Mouse (Mus musculus): ENCODE measurements around the gene Nsrp1.
"Not testable (repeated sequence)": the region's sequence is repeated elsewhere in the genome, so short reads cannot be mapped to it uniquely, and the experiment has no call there.

The Nsrp1 gene

GRCm38 (mm10) chr11:77078273-77079134 lies at the start of gene Nsrp1:
Nsrp1 (minus strand) TSS chr11:77078435.
- DNase-seq (ENCODE audit: low spot score in 2 of 2), result peak; percentile 69 to 91

- DNase-seq (ENCODE audit: low spot score in 2 of 2), result no peak
These were observed 32.9 kb upstream of the Nsrp1 start for GRCm38 (mm10) chr11:77111141-77111540.

- DNase-seq (ENCODE audit: low spot score in 2 of 2), result no peak
These were observed 30.2 kb upstream of the Nsrp1 start for GRCm38 (mm10) chr11:77108442-77108841.

GRCm38 (mm10) chr11:77107872-77108271 lies 29.6 kb upstream of the Nsrp1 start:
- not testable (repeated sequence) for DNase-seq (ENCODE audit: low spot score in 2 of 2)

- no peak for DNase-seq (ENCODE audit: low spot score in 2 of 2)
These were observed 28.7 kb upstream of the Nsrp1 start for GRCm38 (mm10) chr11:77106961-77107360.

GRCm38 (mm10) chr11:77100137-77100937 lies 22.1 kb upstream of the Nsrp1 start:
- peak in 1 of 2 experiments; percentile 82 for DNase-seq (ENCODE audit: low spot score in 2 of 2)

- no peak for DNase-seq (ENCODE audit: low spot score in 2 of 2)
These were observed 20.2 kb upstream of the Nsrp1 start for GRCm38 (mm10) chr11:77098332-77098972.

GRCm38 (mm10) chr11:77096991-77097390 lies 18.8 kb upstream of the Nsrp1 start:
- no peak for DNase-seq (ENCODE audit: low spot score in 2 of 2)

- no peak for DNase-seq (ENCODE audit: low spot score in 2 of 2)
These were observed 18.3 kb upstream of the Nsrp1 start for GRCm38 (mm10) chr11:77096581-77096980.

GRCm38 (mm10) chr11:77095206-77095605 lies 17.0 kb upstream of the Nsrp1 start:
- no peak for DNase-seq (ENCODE audit: low spot score in 2 of 2)

GRCm38 (mm10) chr11:77094136-77094535 lies 15.9 kb upstream of the Nsrp1 start:
- no peak for DNase-seq (ENCODE audit: low spot score in 2 of 2)

- DNase-seq (ENCODE audit: low spot score in 2 of 2), result peak in 1 of 2 experiments; percentile 3
These were observed 15.0 kb upstream of the Nsrp1 start for GRCm38 (mm10) chr11:77093208-77093607.

- DNase-seq (ENCODE audit: low spot score in 2 of 2), result no peak
These were observed 10.9 kb upstream of the Nsrp1 start for GRCm38 (mm10) chr11:77089162-77089561.

GRCm38 (mm10) chr11:77087004-77087403 lies 8.8 kb upstream of the Nsrp1 start:
- DNase-seq (ENCODE audit: low spot score in 2 of 2), result no peak

- DNase-seq (ENCODE audit: low spot score in 2 of 2), result no peak
These were observed 5.9 kb upstream of the Nsrp1 start for GRCm38 (mm10) chr11:77084001-77084682.

- DNase-seq (ENCODE audit: low spot score in 2 of 2), result no peak
These were observed 1.1 kb upstream of the Nsrp1 start for GRCm38 (mm10) chr11:77079361-77079760.

- DNase-seq (ENCODE audit: low spot score in 2 of 2), result peak in 1 of 2 experiments; percentile 5
These were observed 443 bp downstream of the Nsrp1 start for GRCm38 (mm10) chr11:77077792-77078191.

GRCm38 (mm10) chr11:77077331-77077730 lies 904 bp downstream of the Nsrp1 start:
- not testable (repeated sequence) for DNase-seq (ENCODE audit: low spot score in 2 of 2)

GRCm38 (mm10) chr11:77070721-77071120 lies 7.5 kb downstream of the Nsrp1 start:
- DNase-seq (ENCODE audit: low spot score in 2 of 2), result peak in 1 of 2 experiments; percentile 4

GRCm38 (mm10) chr11:77068825-77069224 lies 9.4 kb downstream of the Nsrp1 start:
- DNase-seq (ENCODE audit: low spot score in 2 of 2), result no peak

GRCm38 (mm10) chr11:77063406-77063805 lies 14.8 kb downstream of the Nsrp1 start:
- DNase-seq (ENCODE audit: low spot score in 2 of 2), result no peak
